Mouse (Mus musculus) A20 (cell line): ENCODE measurements around the gene Aim2.
"Not testable (repeated sequence)": the region's sequence is repeated elsewhere in the genome, so short reads cannot be mapped to it uniquely, and the experiment has no call there.

Experiments used
- DNase-seq: peaks from one replicate; pipeline ENCODE4 v3.0.0-alpha.2; 2011; ENCODE audit warnings: low read depth, low spot score

The Aim2 gene

GRCm38 (mm10) chr1:173456139-173456754, 105.6 kb downstream of the Aim2 start:
- peak; percentile 68 for DNase-seq

GRCm38 (mm10) chr1:173456761-173457160, 106.1 kb downstream of the Aim2 start:
- DNase-seq = no peak

GRCm38 (mm10) chr1:173480399-173481181, 129.9 kb downstream of the Aim2 start:
- not testable (repeated sequence) for DNase-seq

GRCm38 (mm10) chr1:173481182-173481574, 130.5 kb downstream of the Aim2 start:
- DNase-seq = not testable (repeated sequence)

- not testable (repeated sequence) for DNase-seq
These were observed 140.3 kb downstream of the Aim2 start, which contains the start of gene Ifi206 for GRCm38 (mm10) chr1:173490812-173491480. TSS of gene Ifi206 (minus strand) at chr1:173491041.

GRCm38 (mm10) chr1:173491483-173491882, 140.8 kb downstream of the Aim2 start:
- DNase-seq = not testable (repeated sequence)

GRCm38 (mm10) chr1:173510595-173510994, 159.9 kb downstream of the Aim2 start:
- DNase-seq = not testable (repeated sequence)
